8 mouse cellular contexts compared by ENCODE assay signal in the genomic region with DNA sequence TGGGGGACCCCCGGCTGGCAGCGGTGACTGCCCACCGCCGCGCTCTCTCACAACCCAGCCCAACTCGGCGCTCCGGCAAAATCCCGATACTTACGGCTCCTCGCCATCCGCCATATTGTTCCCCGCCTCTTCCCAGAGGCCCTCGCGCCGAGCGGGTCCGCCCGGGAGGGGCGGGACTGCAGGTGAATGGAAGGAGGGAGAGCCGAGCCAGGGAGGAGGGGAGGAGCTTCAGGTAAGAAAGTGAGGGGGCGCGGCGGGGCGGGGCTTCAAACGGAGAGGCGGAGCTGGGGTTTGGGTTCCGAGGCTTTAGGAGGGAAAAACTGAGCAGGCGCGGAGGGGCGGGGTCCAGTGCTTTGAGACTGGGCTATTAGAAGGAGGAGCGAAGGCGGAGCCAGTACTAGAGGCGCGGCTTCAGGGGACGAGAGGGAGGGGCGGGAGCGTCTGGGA. TPM values are rescaled to one million over a fixed set of nuclear protein-coding genes. Genes with fewer than 3 reads are reported as not detected.
A peak's percentile ranks its signal among the peaks of the same experiment; 100 is the strongest.
DNase-seq lines count a peak whose midpoint lies in the region; ATAC-seq lines count a peak whose summit lies in the region.

A gene (minus strand): TSS at position 209 of the 447 bp plus-strand sequence.

- WGBS in heart, embryonic 14.5 days, result under 1% methylated on average over 35 of the region's 38 CpGs
- 0% methylated on average over 37 of the region's 38 CpGs for WGBS in liver, embryonic 13.5 days (ENCODE audit: insufficient replicate concordance)
- WGBS in stomach, embryonic 16.5 days, result under 1% methylated on average over 38 of the region's 38 CpGs

- H3K4me2 ChIP-seq in heart, embryonic 14.5 days (ENCODE audit: low read length), result peak within 1 kb of the TSS; percentile 87
- H3K4me2 ChIP-seq in liver, embryonic 13.5 days, result peak within 1 kb of the TSS; percentile 75
- peak within 1 kb of the TSS; percentile 79 for H3K4me2 ChIP-seq in stomach, embryonic 16.5 days (ENCODE audit: low read depth, low read length)

- H3K4me1 ChIP-seq in heart, embryonic 14.5 days (ENCODE audit: control insufficient read depth in 2 of 2, insufficient read depth in 2 of 2, low read length in 2 of 2), result peaks cover 5 to 18% of the 10 kb centered on the region in 2 experiments; a peak in 3 of 4 replicates
- peaks cover 52% of the 10 kb centered on the region for H3K4me1 ChIP-seq in liver, embryonic 13.5 days (replicated peaks)
- peaks cover 11% of the 10 kb centered on the region for H3K4me1 ChIP-seq in stomach, embryonic 16.5 days (ENCODE audit: control insufficient read depth, insufficient read depth, low read length)

- H3K27me3 ChIP-seq in heart, embryonic 14.5 days (ENCODE audit: control insufficient read depth, insufficient read depth, low read length), result no peaks in the 10 kb centered on the region
- H3K27me3 ChIP-seq in liver, embryonic 13.5 days, result no peaks in the 10 kb centered on the region
- no peaks in the 10 kb centered on the region for H3K27me3 ChIP-seq in stomach, embryonic 16.5 days (ENCODE audit: control insufficient read depth, insufficient read depth, low read length)

- DNase-seq in c-Kit-negative CD71-positive TER-119-positive erythroid progenitor cells, embryonic 14.5 days (ENCODE audit: low read depth, low spot score), result peak; percentile 100
- DNase-seq in fibroblast of lung, adult 2 months (ENCODE audit: low read depth), result peak; percentile 94
- peak; percentile 100 for DNase-seq in kidney, postnatal 14 days
- DNase-seq in liver, embryonic 13.5 days, result peak; percentile 99
- peak; percentile 100 for DNase-seq in neural tube, embryonic 10.5 days (ENCODE audit: extremely low spot score, low spot score)

- ATAC-seq in CD4-positive, CD25-positive, alpha-beta regulatory T cell, adult 4 months, result peak; percentile 81
- peak; percentile 98 for ATAC-seq in heart, embryonic 14.5 days (ENCODE audit: insufficient number of reproducible peaks, insufficient read depth, low FRiP score, low read depth)
- ATAC-seq in liver, embryonic 13.5 days (ENCODE audit: low read depth), result peak; percentile 96
- peak; percentile 98 for ATAC-seq in stomach, embryonic 16.5 days (ENCODE audit: insufficient read depth, low FRiP score)

- H3K4me3 ChIP-seq in heart, embryonic 14.5 days (ENCODE audit: control insufficient read depth in 1 of 2, insufficient read depth in 1 of 2, low read depth in 1 of 2, low read length in 2 of 2), result peak within 1 kb of the TSS; percentile 96 to 99
- peak within 1 kb of the TSS; percentile 94 for H3K4me3 ChIP-seq in liver, embryonic 13.5 days (replicated peaks)
- H3K4me3 ChIP-seq in stomach, embryonic 16.5 days (replicated peaks; ENCODE audit: low read length), result peak within 1 kb of the TSS; percentile 92

- H3K27ac ChIP-seq in heart, embryonic 14.5 days (replicated peaks in 1 of 2; ENCODE audit: control insufficient read depth in 1 of 2, insufficient read depth in 1 of 2, low read depth in 2 of 2, low read length in 2 of 2), result peak within 1 kb of the TSS; percentile 68 to 89
- peak within 1 kb of the TSS; percentile 86 for H3K27ac ChIP-seq in liver, embryonic 13.5 days
- H3K27ac ChIP-seq in stomach, embryonic 16.5 days (ENCODE audit: low read length), result peak within 1 kb of the TSS; percentile 86

- peaks cover 18% of the 10 kb centered on the region for H3K36me3 ChIP-seq in heart, embryonic 14.5 days (ENCODE audit: control insufficient read depth, insufficient read depth, low read length)
- H3K36me3 ChIP-seq in liver, embryonic 13.5 days, result peaks cover 8% of the 10 kb centered on the region
- H3K36me3 ChIP-seq in stomach, embryonic 16.5 days (ENCODE audit: control insufficient read depth, insufficient read depth, low read length), result no peaks in the 10 kb centered on the region; the same call in 1 of the 2 replicates

- H3K9ac ChIP-seq in heart, embryonic 14.5 days (ENCODE audit: low read length), result peak within 1 kb of the TSS; percentile 100
- H3K9ac ChIP-seq in liver, embryonic 13.5 days, result peak within 1 kb of the TSS; percentile 98
- peak within 1 kb of the TSS; percentile 98 for H3K9ac ChIP-seq in stomach, embryonic 16.5 days (ENCODE audit: low read length)

- no peaks in the 10 kb centered on the region for H3K9me3 ChIP-seq in heart, embryonic 14.5 days (ENCODE audit: control insufficient read depth, low read length)
- H3K9me3 ChIP-seq in liver, embryonic 13.5 days (replicated peaks), result no peaks in the 10 kb centered on the region
- no peaks in the 10 kb centered on the region for H3K9me3 ChIP-seq in stomach, embryonic 16.5 days (replicated peaks; ENCODE audit: control insufficient read depth, low read length)

RNA-seq across cellular contexts. Expression of the gene that starts here (rescaled TPM):
- polyA plus RNA-seq in CD4-positive, CD25-positive, alpha-beta regulatory T cell, adult 4 months (2017; shearing (Covaris generic)), result 10 to 100 TPM; 43.0 TPM
- polyA plus RNA-seq in heart, embryonic 14.5 days (2014; fragmentation: Nextera tagmentation; extraction: Ambion mirVana), result 74.4 and 76.3 TPM in 2 replicates
- polyA plus RNA-seq in liver, embryonic 13.5 days (2015; fragmentation: Nextera tagmentation; extraction: Ambion mirVana), result 31.3 and 38.0 TPM in 2 replicates
- polyA plus RNA-seq in stomach, embryonic 16.5 days (2015; fragmentation: Nextera tagmentation; extraction: Ambion mirVana), result 62.7 and 64.9 TPM in 2 replicates

Comparison
In these comparisons a context has a peak if more than half of its experiments do, and no peak if none do; other contexts are left out.
1. Peak in every context shown above with its lines: DNase-seq, ATAC-seq, H3K4me3 ChIP-seq and H3K27ac ChIP-seq.